Mouse (Mus musculus): ENCODE measurements at regions not wholly inside any gene's neighbourhood (a gene's known extent, or its start where the extent isn't known, plus 50 kb on each side); places are given as distances from the start of the nearest gene placed in this dataset.

DNA sequence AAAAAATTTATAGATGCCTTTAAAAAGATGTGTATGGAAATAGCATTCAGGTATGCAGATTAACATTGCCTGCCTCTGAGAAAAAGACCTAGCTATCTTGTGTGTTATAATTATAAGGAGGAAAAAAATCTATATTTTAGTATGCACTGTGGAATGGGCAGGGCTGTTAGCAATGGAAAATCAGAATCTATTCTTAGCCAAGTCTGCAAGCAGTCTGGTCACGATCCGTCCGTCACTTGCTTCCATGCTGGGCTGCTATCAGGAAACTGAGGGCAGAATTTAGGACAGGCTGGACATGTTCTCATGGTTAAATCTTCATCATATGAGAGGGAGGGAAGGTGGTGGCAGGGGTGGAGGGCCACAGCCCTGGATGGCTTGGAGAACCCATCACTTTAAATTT lies 53.5 kb upstream of the Tmem26 start:
- Histone ChIP-seq H3K36me3 (no peaks in the 10 kb centered on the region), H3K9me3 (replicated peaks) (no peaks in the 10 kb centered on the region), H3K27ac (peak overlapping the region; percentile 73)

DNA sequence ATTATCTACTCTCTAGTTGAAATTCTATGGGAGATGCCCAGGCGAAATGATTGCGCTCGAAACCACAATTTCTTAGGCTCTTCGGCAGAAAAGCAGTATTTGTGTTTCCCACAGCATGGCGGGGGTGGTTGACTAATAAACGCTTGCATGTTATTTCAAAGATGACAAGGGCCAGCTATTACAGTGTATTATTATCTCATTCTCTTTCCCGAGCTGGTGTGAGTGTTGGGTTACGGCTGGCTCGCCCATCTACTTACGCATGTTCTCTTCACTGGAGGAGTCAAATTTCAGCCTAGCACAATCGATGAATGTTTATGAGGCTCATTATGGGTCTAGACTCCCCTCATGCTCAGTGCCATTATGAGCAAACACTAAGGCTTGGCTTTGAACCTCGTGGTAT lies 51.2 kb upstream of the Tmem26 start:
- Histone ChIP-seq H3K27me3 (no peaks in the 10 kb centered on the region), H3K36me3 (no peaks in the 10 kb centered on the region), H3K4me1 (replicated peaks) (peaks cover 7% of the 10 kb centered on the region), H3K27ac (peak overlapping the region; percentile 16; the same call in 1 of the 2 replicates), H3K4me2 (no peak overlapping the region), H3K4me3 (no peak overlapping the region), H3K9me3 (replicated peaks) (no peaks in the 10 kb centered on the region), H3K9ac (no peak overlapping the region)
- ATAC-seq (replicated peaks; ENCODE audit: insufficient number of reproducible peaks, insufficient read depth, low FRiP score, low read depth): no peak
- 64% methylated on average over 12 of the region's 12 CpGs for WGBS

More for the DNA sequence above, 53.5 kb upstream of the Tmem26 start:
- no peak overlapping the region for H3K9ac ChIP-seq
- 15% methylated on average over 3 of the region's 3 CpGs for WGBS
- H3K4me3 ChIP-seq: 0 out of 2 replicates have a peak overlapping the region, but pooled peaks have one; percentile 8
- 0 out of 2 replicates have a peak, but pooled peaks have one; percentile 75 for ATAC-seq (replicated peaks; ENCODE audit: insufficient number of reproducible peaks, insufficient read depth, low FRiP score, low read depth)
- peak overlapping the region; percentile 42 for H3K4me2 ChIP-seq
- H3K4me1 ChIP-seq (replicated peaks): peaks cover 7% of the 10 kb centered on the region
- no peaks in the 10 kb centered on the region for H3K27me3 ChIP-seq

DNA sequence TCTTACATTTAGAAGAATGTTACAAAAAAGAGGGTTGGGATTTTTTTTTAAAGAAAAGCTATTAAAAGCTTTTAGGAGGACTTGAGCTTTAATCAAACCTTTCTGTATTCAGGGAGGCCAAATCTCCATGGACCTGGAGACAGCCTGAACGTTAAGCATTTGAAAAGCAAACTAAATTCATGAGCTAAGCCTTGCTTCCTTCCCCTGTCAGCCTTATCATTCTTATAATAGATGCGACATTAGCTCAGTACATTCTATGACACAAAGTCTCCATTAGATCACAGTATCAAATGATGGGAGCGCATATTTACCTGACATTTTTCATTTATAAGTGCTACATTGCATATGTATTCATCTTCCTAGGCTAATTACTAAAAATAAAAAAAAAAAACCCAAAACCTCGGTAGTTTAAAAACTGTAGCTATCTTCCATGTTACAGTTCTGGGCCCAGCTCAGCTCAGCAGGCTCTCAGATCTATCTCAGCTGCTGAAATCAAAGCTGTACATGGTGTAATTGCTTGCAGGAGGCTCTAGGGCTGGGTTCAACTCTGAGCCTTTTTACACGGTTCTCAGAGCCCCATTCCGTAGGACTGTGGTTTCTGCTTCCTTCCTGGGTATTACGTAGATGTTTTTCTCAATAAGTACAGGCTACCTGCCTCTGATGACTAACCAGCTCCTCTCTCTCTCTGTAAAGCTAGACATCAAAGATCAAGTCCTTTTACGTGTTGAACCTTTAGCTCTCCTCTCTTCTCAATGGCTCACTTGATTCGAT lies 50.2 kb upstream of the Tmem26 start:
- no peak for ATAC-seq (replicated peaks; ENCODE audit: insufficient number of reproducible peaks, insufficient read depth, low FRiP score, low read depth)
- no peak overlapping the region for H3K27ac ChIP-seq
- H3K36me3 ChIP-seq: no peaks in the 10 kb centered on the region
- H3K9me3 ChIP-seq (replicated peaks): no peaks in the 10 kb centered on the region
- no peak overlapping the region for H3K4me2 ChIP-seq
- 57% methylated on average over 9 of the region's 9 CpGs for whole genome bisulfite sequencing
- H3K4me3 ChIP-seq: no peak overlapping the region
- H3K9ac ChIP-seq: no peak overlapping the region
- H3K27me3 ChIP-seq: no peaks in the 10 kb centered on the region
- H3K4me1 ChIP-seq (replicated peaks): peaks cover 7% of the 10 kb centered on the region
